Mouse (Mus musculus): ENCODE results near the gene Tdg.

GRCm38 (mm10) chr10:82696453-82697079, 66.9 kb downstream of the Tdg start:
- TF ChIP-seq CTCF (IDR thresholded peaks at IDR 0.05; ENCODE audit: low read depth) (no peak), EP300 (optimal IDR thresholded peaks at IDR 0.05) (no peak)

All from stomach, postnatal 0 days (tissue).